Mouse (Mus musculus) retina, postnatal 1 day (tissue): ENCODE data around the gene Akap3.
A peak's percentile ranks its signal among the peaks of the same experiment; 100 is the strongest.

ENCODE experiments used
- DNase-seq: peaks from one replicate; pipeline ENCODE4 v3.0.0-alpha.2; 2012

The Akap3 gene

DNA sequence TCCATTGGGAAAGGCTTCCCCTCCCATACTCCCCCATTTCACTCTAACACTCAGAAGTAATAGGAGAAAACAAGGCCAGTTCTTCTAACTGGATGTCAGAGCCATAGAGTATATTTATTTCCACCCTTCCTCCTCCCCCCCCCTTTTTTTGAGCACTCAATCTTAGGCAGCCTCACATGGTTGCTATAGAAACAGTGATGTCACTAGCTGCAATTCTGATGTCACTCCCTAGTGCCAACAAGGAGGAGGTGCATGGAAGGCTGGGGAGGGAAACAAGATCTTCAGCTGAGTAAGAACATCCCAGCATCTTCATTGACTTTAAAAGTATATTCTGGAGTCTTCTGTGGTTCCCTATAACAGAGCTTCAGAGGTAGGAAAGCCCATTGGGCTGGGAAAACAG, at the start of gene Akap3:
TSS of gene Akap3 (plus strand) at position 218 of the 400 bp plus-strand sequence.
- DNase-seq: peak; percentile 20

DNA sequence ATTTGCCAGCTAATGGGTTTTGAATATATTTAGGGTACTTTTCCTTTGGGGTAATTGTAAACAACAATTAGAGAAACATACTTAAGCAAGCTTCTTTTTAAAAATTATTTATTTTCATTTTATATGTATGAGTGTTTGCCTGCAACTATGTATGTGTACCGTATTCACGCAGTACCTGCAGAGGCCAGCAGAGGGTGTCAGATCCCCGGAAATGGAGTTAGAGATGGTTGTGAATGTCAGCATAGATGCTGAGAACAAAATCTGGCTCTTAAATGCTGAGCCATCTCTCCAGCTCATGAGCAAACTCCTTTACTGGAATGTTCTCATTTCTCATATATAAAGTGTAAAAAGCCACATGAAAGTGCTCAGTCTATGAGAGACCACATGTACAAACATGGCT, 46.1 kb upstream of the Akap3 start:
- DNase-seq: no peak

DNA sequence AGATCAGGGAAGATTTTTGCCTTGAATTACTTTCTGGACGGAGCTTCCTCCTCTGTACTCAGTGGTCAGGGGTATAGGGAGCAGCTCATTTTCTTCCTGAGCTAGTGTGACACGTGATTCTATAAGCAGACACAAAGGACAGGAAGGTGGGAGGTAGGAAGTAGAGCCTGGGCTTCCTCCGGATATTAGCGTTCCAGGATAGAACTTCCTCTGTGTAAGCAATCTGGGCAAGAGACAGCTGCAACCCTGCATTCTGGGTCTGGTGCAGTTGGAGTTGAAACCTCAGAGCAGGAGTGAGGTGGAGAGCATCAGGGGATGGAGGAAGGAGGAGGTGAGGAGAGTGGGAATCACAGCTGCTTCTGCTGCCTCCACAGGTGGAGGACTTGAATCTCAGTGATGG, 44.8 kb upstream of the Akap3 start:
- no peak for DNase-seq

DNA sequence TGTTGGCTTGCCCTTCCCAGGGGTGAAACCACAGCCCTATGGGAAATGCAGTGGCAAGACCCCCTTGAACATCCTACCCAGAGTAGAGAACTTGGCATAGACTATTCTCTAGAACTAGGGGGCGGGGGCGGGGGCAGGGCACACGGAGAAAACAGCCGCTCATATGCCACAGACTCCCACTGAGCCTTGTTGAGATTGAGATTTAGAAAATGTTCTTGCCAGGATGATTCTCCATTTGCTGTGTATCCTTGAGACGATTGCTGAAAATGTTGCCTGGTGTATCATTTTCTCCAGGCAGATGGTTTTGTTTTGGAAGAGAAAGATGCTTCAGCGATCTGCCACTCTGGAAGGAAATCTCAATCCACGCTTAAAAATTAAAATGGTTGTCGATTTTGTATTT, 44.3 kb upstream of the Akap3 start:
- DNase-seq: no peak

DNA sequence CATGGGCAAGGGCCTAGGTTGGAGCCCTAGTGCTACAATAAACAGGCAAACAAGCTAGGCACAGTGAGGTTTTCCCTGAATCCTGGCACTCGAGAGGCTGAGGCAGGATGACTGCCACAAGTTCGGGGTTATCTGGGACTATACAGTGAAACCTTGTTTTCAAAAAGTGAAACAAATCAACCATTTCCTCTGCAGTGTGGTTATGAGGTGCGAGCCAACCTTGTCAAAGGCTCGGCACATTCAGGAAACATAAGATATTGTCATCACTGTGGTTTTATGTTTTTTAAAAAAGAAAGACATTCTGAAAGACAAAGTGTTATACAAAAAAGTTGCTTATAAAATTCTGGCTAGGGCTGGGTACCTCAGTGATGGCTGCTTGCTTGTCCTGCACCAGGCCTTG, 41.4 kb upstream of the Akap3 start:
- no peak for DNase-seq

DNA sequence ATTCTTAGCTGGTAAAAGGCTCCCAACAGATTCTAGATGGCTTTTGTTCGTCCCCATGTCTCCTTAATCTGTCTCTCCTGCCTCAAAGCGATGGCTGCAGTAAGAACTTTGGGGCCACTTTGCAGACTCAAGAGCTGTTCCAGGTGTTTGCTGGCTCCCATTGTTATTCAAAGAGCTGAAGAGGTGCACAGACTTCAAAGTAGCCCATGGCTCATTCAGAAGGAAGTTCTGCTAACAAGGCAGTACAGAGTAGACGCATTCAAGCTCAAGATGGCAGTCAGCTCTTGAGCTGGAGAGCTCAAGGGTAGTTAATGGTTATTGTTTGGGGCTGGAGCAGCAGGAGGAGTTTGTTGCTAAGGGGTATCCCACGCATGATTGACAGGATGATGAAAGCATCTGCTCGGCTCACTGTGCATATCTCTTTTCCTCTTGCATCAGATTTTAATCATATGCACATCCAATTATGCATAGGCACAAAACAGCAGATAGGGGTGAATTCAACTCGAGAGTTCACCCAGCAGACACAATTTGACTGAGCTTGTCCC, 37.6 kb upstream of the Akap3 start:
- DNase-seq: no peak

DNA sequence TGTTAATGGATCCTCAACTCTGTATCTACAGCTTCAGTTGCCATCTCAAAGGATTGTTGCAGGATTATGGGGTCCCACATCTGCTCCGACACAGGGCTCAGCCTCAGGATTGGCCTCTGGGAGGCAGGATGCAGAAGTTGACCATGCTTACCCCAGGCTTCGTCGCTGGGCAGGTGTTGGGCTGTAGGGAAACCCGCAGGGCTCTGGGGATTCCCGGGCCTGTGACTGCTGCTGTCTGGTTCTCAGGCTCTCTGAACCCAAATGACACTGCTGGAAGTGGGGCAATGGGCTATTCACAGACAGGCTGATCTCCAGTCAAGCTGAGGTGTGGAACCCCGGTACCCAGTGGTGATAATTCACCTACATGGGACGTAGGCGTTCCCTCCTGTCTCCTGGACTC, 36.6 kb upstream of the Akap3 start:
- DNase-seq: no peak

DNA sequence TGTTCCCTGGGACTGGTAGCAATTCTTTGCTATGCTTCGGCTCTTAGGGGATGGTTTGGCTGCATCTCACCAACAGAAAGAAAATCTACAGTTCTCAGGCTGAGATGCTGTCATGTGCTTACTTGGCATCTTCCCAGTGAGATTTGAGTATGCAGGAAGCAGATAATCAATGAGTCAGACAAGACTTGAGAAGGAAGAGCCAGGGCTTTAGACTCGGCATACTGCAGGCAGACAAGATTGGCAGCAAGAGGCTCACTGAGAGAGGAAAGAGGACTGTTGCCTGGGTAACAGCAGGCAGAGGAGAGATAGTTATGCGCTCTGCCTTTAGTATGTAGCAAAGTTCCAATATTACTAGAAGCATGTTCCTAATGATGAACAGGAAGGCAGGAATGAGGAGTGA, 29.8 kb upstream of the Akap3 start:
- no peak for DNase-seq

DNA sequence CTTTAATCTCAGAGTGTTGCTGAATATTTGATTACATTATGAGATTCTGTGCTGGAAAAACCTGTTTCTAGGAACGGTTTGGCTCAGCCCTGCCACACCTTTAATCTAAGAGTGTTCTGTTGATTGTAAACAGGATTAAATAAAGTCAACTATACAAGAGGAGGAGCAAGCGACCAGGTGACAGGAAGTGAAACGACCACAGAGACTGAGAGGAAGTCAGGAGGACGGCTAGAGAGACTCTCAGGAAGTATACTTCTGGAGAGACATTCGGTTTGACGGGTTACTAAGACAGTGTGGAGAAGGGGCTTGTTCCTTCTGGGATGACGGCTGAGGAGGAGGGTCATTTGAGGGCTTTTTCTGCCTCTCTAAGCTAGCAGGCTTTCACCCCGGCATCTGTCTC, 16.3 kb upstream of the Akap3 start:
- no peak for DNase-seq

DNA sequence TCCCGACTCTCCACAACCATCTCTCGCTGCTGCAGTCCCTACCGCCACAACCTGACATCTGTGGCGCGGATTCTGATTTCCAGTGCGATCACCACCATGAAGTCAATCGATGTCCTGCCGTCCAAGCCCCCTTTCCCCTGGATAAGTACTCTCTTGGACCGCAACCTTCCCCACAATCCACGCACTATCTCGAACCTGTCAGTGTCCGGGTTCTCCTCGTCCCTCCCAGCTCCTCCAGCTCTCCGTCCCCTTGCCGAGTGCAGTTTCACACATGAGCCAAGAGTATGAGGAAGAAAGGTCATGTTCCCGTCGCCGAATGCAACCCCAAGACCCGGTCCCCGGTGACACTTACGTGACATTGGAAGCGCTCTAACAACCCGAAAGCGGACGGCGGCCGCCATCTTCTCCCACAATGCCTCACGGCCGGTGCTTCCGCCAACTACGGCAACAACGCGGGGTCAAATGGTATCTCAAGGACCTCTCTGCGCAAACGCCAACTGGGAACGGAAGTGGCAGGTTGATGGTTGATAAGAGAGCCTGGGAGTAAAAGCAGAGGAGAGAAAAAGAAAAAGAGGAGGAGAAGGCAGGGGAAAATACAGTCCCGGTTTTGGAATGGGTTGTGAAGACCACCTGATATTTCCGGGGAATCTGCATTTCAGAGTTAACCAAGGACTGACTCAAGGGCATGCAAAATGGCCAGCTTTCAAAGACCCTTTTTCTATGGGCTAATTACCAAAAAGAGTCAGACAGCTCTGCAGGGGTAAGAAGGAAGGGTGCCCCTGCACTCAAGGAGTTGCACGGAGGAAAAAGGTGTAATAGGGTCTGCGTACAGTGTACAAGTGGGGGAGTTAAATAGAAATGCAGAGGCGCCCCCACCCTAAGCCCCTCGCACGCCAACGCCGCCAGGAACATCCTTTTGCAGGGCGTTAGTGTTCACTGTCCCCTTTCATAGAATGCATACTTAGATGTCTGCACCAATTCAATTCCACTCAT, 3.9 kb upstream of the Akap3 start, which contains the start of gene Ndufa9:
TSS of gene Ndufa9 (minus strand) at position 425 of the 993 bp plus-strand sequence.
- peak; percentile 98 for DNase-seq

DNA sequence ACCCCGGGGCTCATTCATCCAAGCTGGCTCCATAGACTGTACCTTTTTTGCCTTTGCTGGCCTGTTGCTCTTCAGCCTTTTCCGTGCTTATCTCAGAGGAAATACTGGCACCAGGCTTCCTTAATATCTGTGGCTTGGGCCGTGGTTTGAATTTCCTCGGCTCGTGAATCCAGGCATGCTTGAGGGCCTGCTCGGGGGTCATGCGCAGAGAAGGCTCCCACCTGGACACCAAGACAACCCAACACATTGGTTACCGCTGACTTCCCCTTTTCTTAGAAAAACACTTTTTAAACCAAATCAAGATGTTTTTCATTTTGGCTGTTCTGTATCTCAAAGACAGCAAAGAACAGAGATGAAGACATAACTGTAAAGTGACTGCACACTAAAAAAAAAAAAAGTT, 24.2 kb downstream of the Akap3 start:
- DNase-seq: no peak

DNA sequence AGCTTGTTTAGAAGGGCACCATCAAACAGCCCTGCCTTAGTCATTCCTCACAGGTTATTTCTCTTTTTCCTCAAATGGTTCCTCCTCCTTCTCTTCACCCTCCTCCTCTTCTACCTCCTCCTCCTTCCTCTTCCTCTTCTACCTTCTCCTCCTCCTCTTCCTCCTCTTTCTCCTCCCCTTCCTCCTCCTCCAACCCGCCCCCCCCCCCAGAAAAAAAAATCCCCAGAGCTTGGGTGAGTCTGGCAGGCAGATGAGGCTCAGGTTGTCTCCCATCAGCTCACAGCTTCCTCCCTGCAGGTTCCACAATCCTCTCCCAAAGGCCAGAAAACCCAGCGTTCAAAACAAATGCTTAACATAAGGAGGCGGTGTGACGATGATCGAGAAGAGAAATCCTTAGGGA, 54.5 kb downstream of the Akap3 start:
- DNase-seq: no peak

DNA sequence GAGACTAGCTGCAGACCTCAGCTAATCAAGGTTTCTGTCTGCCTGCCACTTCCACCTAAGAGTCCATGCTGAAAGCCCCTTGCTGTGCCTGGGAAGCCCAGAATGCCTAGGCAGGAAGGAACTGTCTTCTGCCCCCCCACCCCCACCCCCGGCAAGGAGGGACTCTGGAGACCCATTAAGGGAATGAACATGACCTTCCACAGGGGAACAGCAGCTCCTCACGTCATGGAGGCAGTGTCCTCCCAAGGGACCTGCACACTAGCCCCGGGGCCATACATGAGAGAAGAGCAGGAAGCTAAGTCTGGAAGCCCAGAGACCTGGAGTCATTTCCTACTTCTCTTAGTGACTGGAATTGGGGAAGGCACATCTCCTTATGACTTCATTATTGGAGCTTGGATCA, 55.0 kb downstream of the Akap3 start:
- DNase-seq: no peak

DNA sequence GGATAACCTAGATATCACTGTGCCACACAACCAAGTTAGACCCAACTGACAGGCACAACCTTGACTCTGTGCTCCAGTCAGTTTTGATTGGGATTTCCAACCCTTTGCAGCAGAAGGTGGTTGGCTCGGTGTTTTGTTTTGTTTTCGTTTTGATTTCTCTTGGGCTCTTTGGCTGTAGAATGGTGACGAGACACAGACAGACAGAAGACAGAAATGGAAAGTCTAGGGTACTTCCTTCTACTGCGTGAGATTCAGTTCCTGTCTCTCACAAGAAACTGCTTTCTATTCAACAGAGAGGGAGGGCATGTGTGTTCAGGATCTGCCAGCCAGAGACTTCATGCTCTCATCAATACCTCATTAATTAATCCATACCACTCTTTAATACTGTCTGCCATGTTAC, 57.8 kb downstream of the Akap3 start:
- DNase-seq: no peak

DNA sequence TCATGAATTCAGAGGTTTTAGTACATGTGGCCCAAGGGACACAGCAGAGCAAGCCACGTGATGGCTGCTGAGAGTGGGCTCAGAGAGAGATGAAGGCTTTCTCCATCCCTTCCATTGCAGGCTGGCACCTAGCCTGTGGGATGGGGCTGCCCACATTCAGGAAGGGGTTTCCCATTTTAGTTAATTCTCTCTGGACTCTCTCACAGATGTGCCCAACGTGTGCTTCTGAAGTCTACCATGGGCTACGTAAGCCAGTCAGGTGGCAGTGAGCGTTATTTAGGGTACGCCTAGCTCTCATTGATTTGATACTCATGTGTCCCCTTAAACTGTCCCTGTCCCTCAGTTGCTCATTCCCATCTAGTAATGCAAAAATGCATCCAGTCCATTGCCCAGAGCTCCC, 62.0 kb downstream of the Akap3 start:
- DNase-seq: no peak

DNA sequence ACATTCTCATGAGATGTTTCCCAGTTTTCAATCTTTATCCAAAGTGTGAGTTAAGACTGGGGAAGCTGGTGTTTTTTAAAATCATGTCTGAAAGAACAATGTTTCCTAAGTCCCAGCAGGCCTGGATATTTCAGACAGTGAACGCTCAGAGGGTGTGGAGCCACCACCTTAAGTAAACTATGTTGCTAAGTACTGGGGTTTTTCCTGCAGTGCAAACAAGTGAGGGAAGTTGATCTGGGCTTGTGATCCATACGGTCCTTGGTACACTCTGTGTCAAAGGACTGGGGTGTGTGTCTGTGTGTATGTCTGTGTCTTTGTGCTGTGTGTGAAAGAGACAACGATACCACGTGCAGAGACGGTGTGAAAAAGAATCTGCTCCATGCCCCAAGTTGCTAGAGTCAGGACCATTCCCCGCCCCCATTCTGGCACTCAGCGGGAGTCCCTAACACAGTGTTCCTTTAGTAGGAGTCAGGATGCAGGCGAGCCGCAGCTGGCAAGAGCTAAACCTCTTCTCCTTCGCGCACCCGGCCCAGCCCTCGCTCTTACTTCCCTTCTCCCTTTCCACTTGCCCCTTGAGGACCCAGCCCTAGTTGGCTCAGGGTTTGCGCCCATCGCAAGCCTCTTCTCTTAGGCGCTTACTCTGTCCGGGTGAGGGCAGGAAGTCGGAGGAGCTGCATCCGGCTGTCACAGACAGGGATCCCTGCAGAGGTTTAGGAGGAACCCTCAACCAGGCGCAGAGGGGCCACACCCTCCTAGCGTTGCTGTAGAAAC, 68.4 kb downstream of the Akap3 start, which contains the start of gene Dyrk4:
TSS of gene Dyrk4 (minus strand) at position 729 of the 771 bp plus-strand sequence.
- DNase-seq: no peak
